ENCODE assay signal across 9 mouse cellular contexts in the genomic region with DNA sequence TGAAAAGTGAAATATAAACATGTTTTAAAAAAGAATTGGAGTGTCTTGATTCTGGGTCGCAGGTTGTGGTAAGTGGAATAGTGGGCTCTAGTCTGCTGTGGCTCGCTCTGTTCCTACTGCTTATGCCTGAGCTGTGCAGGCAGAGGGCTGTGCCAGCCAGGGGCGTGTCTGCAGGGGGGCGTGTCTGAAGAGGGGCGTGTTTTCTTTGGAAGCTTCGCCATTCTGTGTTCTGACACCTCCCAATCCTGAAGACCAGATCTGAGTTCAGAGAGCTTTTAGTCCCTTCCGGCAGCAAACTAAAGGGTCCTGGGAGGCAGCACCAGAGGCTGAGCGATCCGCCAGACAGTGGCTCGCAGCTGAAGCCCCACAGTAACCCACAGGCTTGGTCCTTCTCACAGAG. TPM values are rescaled to one million over a fixed set of nuclear protein-coding genes. Genes with fewer than 3 reads are reported as not detected.
A peak's percentile ranks its signal among the peaks of the same experiment; 100 is the strongest.
DNase-seq lines count a peak whose midpoint lies in the region; ATAC-seq and TF ChIP-seq lines count a peak whose summit lies in the region.
"Had no signal": no experiment of that assay in that cellular context is flagged by ENCODE, and none has a peak within 500 bp of the region (broad histone marks: within the 10 kb centered on the region; RNA-seq: fewer than 3 reads in every experiment).

No protein-coding gene starts in this region.

- peaks cover 7% of the 10 kb centered on the region; the same call in 1 of the 2 replicates for H3K4me1 ChIP-seq in lung, embryonic 14.5 days (ENCODE audit: insufficient read depth)

- no peak overlapping the region for H3K4me3 ChIP-seq in lung, embryonic 14.5 days (ENCODE audit: low read depth, low read length)
- H3K4me3 ChIP-seq: midbrain, embryonic 12.5 days had no signal

- no peak for TF ChIP-seq CTCF in lung, embryonic 14.5 days (IDR thresholded peaks at IDR 0.05; ENCODE audit: low read depth)

- H3K9me3 ChIP-seq in lung, embryonic 14.5 days (ENCODE audit: low read depth, low read length) = peaks cover 3% of the 10 kb centered on the region; the same call in 1 of the 2 replicates
- H3K9me3 ChIP-seq: midbrain, embryonic 12.5 days had no signal

- H3K27me3 ChIP-seq in lung, embryonic 14.5 days (ENCODE audit: insufficient read depth, low read length) = no peaks in the 10 kb centered on the region

- H3K36me3 ChIP-seq in lung, embryonic 14.5 days (ENCODE audit: insufficient read depth) = no peaks in the 10 kb centered on the region
- H3K36me3 ChIP-seq: midbrain, embryonic 12.5 days had no signal

- 23% methylated on average over 10 of the region's 10 CpGs for WGBS in lung, embryonic 14.5 days

- ATAC-seq in hematopoietic stem cell, adult 5-6 weeks (replicated peaks in 1 of 2; ENCODE audit: insufficient read depth in 1 of 2, low FRiP score in 2 of 2, low TSS enrichment in 1 of 2, low read depth in 1 of 2, poor library complexity in 2 of 2, severe bottlenecking in 2 of 2) = peak; percentile 52 to 65; a peak in 1 of 4 replicates
- ATAC-seq in lung, embryonic 14.5 days (ENCODE audit: insufficient read depth) = peak; percentile 67; the same call in 1 of the 2 replicates

- H3K4me2 ChIP-seq in lung, embryonic 14.5 days = peak overlapping the region; percentile 41
- H3K4me2 ChIP-seq: midbrain, embryonic 12.5 days had no signal

- DNase-seq in ovary, postnatal 14 days (ENCODE audit: low spot score) = peak; percentile 11
- no peak for DNase-seq in ovary, adult 18-20 months (ENCODE audit: low spot score)
- DNase-seq in c-Kit-positive CD71-positive TER-119-negative erythroid progenitor cells, embryonic 14.5 days (ENCODE audit: low read depth) = peak; percentile 15
- DNase-seq in lung, embryonic 14.5 days = peak; percentile 66
- no peak for DNase-seq in layer of hippocampus, adult 18-20 months (ENCODE audit: low spot score in 2 of 2)
- no peak for DNase-seq in left cerebral cortex, postnatal 14 days (ENCODE audit: low spot score in 2 of 2)
- no peak for DNase-seq in Muller cell, postnatal 12 days (ENCODE audit: inconsistent ontology term)

- intact Hi-C loops in left cerebral cortex, postnatal 14 days (cut with DNase I) = loop anchor here (5.0 kb wide), 1 partner anchor 83 kb away; no protein-coding TSS in a partner anchor

- H3K9ac ChIP-seq in lung, embryonic 14.5 days = no peak overlapping the region
- H3K9ac ChIP-seq: midbrain, embryonic 12.5 days had no signal

- no peak overlapping the region for H3K27ac ChIP-seq in lung, embryonic 14.5 days (ENCODE audit: low read depth)
- H3K27ac ChIP-seq: midbrain, embryonic 12.5 days had no signal

RNA-seq across cellular contexts. Expression of a gene that starts 8.5 kb away (rescaled TPM):
- total RNA-seq in hematopoietic stem cell, adult 5-6 weeks (2017) = not detected in 2 replicates
- 0.08 TPM in 1 of 2 replicates, not detected in the other for polyA plus RNA-seq in lung, embryonic 14.5 days (2014; fragmentation: Nextera tagmentation; extraction: Ambion mirVana)
- total RNA-seq in layer of hippocampus, adult 18-20 months (2021) = under 1 TPM in 1 of 2 experiments, not detected in 1; 0.22 TPM
- under 1 TPM in 1 of 2 experiments, not detected in 1; 0.35 TPM for total RNA-seq in left cerebral cortex, postnatal 14 days (2021)
- polyA plus RNA-seq: midbrain, embryonic 12.5 days had no signal

Comparison
In these comparisons a context has a peak if more than half of its experiments do, and no peak if none do; other contexts are left out.
1. DNase-seq: peak in ovary, postnatal 14 days (single experiment), c-Kit-positive CD71-positive TER-119-negative erythroid progenitor cells, embryonic 14.5 days (single experiment) and lung, embryonic 14.5 days (single experiment); none in ovary, adult 18-20 months (single experiment), layer of hippocampus, adult 18-20 months (0 of 2), left cerebral cortex, postnatal 14 days (0 of 2) and Muller cell, postnatal 12 days (single experiment).